Mouse (Mus musculus) right cerebral cortex, postnatal 25 days (tissue): ENCODE measurements around the gene Vmn1r178.
"Not testable (repeated sequence)": the region's sequence is repeated elsewhere in the genome, so short reads cannot be mapped to it uniquely, and the experiment has no call there.

ENCODE experiments used
- DNase-seq: peaks from one replicate; pipeline ENCODE4 v3.0.0; 2022

The Vmn1r178 gene

DNA sequence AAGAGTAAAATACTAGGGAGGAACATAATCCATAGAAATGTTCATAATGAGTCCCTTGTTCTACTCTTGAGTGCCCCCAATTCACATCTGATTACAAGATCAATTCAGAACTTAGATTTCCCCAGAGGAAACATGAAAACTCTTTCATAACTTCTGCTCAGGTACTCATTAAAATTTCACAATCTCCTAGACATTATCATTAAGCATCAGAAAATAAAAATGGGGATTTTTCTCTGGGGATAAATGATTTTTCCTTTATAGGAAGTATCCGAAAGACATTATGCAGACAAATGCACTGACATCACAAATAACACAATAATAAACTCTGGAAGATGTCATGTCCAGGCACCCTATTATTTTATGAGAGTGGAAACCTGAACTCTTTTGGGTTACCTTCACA is at the start of gene Vmn1r178:
Gene Vmn1r178 (plus strand): TSS at position 301 of the 400 bp plus-strand sequence.
- no peak for DNase-seq

DNA sequence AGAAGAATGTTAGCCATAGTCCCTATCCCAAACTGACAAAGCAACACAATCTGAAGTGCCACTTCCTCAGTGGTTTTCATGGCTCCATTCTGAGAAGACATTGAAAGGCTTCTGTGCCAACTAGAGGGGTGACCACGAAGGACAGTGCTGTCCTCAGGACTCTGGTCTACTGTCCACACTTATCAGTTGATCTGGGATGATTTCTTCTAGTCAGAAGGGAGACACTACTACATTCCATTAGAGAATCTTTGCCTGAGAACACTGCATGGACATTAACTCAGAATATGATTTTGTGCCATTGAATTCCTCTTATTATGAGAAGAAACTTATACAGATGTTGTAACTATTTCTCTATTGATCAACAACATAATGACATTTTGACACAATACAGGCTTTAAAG is 25.5 kb upstream of the Vmn1r178 start, which contains the start of gene Vmn1r177:
Gene Vmn1r177 (minus strand): TSS at position 101 of the 400 bp plus-strand sequence.
- not testable (repeated sequence) for DNase-seq

DNA sequence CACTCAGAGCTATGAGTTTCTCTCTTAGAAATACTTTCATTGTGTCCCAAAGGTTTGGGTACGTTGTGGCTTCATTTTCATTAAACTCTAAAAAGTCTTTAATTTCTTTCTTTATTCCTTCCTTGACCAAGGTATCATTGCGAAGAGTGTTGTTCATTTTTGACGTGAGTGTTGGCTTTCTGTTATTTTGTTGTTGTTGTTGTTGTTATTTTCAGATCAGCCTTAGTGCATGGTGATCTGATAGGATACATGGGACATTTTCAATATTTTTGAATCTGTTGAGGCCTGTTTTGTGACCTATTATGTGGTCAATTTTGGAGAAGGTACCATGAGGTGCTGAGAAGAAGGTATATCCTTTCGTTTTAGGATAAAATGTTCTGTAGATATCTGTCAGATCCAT is 14.9 kb upstream of the Vmn1r178 start:
- DNase-seq, result not testable (repeated sequence)

DNA sequence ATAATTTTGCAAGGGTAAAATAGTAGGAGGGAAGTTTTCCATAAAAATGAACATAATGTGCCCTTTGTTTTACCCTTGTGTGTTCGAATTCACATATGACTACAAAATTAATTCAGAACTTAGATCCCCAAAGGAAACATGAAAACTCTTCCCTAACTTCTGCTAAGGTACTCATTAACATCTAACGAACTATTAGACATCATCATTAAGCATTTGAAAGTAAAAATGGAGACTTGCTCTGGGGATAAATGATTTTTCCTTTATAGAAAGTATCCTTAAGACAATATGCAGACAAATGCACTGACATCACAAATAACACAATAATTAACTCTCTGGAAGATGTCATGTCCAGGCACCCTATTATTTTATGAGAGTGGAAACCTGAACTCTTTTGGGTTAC is 34.9 kb downstream of the Vmn1r178 start, which contains the start of gene Vmn1r179:
Gene Vmn1r179 (plus strand): TSS at position 301 of the 400 bp plus-strand sequence.
- DNase-seq, result no peak
